Mouse (Mus musculus): Measurements from ENCODE around the gene Crtc3. TPM values are rescaled to one million over a fixed set of nuclear protein-coding genes. Genes with fewer than 3 reads are reported as not detected.

Gene Crtc3
- total and polyA plus RNA-seq, 2 experiments, result 3.0 to 12.9 TPM

DNA sequence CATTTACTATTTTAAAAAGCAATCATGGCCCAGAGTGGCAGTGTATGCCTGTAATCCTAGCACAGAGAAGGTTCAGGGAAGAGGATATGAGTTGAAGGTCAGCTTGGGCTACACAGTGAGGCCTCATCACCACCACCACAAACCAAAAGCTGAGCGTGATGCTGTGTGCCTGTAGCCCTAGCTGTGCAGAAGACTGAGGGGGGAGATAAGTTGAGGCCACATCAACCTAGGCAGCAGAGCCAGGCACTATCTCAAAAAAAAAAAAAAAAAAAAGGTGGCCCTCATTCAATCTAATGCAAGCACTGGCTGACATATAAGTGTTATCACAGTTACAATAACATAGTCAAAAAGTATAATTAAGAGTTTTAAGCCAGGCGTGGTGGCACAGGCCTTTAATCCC lies 30.4 kb upstream of the Crtc3 start:
- Histone ChIP-seq H3K4me3 (ENCODE audit: insufficient read depth, low read depth, low read length) (no peak overlapping the region), H3K4me1 (ENCODE audit: control insufficient read depth, insufficient read depth, low read length) (no peaks in the 10 kb centered on the region), H3K27ac (replicated peaks; ENCODE audit: insufficient read depth, low read depth, low read length) (no peak overlapping the region), H3K27me3 (ENCODE audit: control insufficient read depth, insufficient read depth, low read length) (no peaks in the 10 kb centered on the region), H3K9ac (ENCODE audit: low read depth, low read length) (no peak overlapping the region), H3K79me2 (ENCODE audit: control insufficient read depth, insufficient read depth, low read length) (no peaks in the 10 kb centered on the region), H3K36me3 (ENCODE audit: control insufficient read depth, insufficient read depth, low read length) (peaks cover 9% of the 10 kb centered on the region; the same call in 1 of the 2 replicates)
- DNase-seq (ENCODE audit: extremely low read depth, low read depth, low spot score), result no peak
- no peak for TF ChIP-seq POLR2A (IDR thresholded peaks at IDR 0.05; ENCODE audit: extremely low read depth, insufficient read depth, low read length)
- no peak for TF ChIP-seq CTCF (IDR thresholded peaks at IDR 0.05; ENCODE audit: low read depth, low read length)
- WGBS, result 93% methylated on average over 2 of the region's 2 CpGs

DNA sequence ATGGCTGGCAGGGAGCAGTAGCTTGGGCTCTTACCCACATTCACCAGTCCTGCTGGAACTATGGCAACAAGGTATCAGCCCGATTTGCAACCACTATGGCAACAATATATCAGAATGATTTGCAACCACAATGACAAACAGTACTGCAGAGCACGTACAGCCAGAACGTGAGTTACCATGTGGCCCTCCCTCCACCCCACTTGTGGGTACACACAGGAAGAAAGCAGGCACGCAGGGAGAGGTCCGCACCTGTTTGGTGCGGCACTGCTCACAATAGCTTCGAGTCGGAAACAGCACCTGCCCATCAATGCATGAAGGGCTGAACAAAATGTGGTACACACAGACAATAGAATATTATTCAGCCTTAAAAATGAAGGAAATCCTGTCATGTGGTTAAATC lies 29.8 kb upstream of the Crtc3 start:
- no peaks in the 10 kb centered on the region for H3K4me1 ChIP-seq (ENCODE audit: control insufficient read depth, insufficient read depth, low read length)
- no peak overlapping the region for H3K27ac ChIP-seq (replicated peaks; ENCODE audit: insufficient read depth, low read depth, low read length)
- TF ChIP-seq CTCF (IDR thresholded peaks at IDR 0.05; ENCODE audit: low read depth, low read length) (no peak), POLR2A (IDR thresholded peaks at IDR 0.05; ENCODE audit: extremely low read depth, insufficient read depth, low read length) (no peak)
- 92% methylated on average over 8 of the region's 8 CpGs for WGBS
- H3K36me3 ChIP-seq (ENCODE audit: control insufficient read depth, insufficient read depth, low read length), result peaks cover 9% of the 10 kb centered on the region; the same call in 1 of the 2 replicates
- H3K79me2 ChIP-seq (ENCODE audit: control insufficient read depth, insufficient read depth, low read length), result no peaks in the 10 kb centered on the region
- no peaks in the 10 kb centered on the region for H3K27me3 ChIP-seq (ENCODE audit: control insufficient read depth, insufficient read depth, low read length)
- no peak overlapping the region for H3K4me3 ChIP-seq (ENCODE audit: insufficient read depth, low read depth, low read length)
- no peak overlapping the region for H3K9ac ChIP-seq (ENCODE audit: low read depth, low read length)
- no peak for DNase-seq (ENCODE audit: extremely low read depth, low read depth, low spot score)

DNA sequence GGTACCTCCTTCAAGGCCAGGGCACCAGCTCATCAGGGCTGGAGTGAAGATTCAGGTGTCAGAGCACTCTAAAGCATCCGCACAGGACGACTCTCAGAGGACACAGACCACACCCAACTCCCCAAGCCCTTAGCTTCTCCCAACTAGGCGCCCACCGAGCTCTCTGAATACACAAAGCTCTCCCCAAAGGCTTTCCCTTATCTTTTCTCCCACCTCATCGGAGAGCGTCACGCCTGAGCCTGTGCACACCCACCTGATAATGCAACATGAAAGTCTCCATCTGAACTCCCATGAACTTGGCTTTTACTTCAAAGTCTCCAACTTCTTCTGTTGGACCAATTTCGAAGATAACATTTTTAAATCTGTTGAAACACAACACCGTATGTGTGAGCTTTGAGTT lies 28.1 kb upstream of the Crtc3 start:
- H3K4me3 ChIP-seq (ENCODE audit: insufficient read depth, low read depth, low read length), result no peak overlapping the region
- H3K27ac ChIP-seq (replicated peaks; ENCODE audit: insufficient read depth, low read depth, low read length), result no peak overlapping the region
- peaks cover 3% of the 10 kb centered on the region; the same call in 1 of the 2 replicates for H3K36me3 ChIP-seq (ENCODE audit: control insufficient read depth, insufficient read depth, low read length)
- no peaks in the 10 kb centered on the region for H3K4me1 ChIP-seq (ENCODE audit: control insufficient read depth, insufficient read depth, low read length)
- TF ChIP-seq POLR2A (IDR thresholded peaks at IDR 0.05; ENCODE audit: extremely low read depth, insufficient read depth, low read length) (no peak), CTCF (IDR thresholded peaks at IDR 0.05; ENCODE audit: low read depth, low read length) (no peak)
- no peak for DNase-seq (ENCODE audit: extremely low read depth, low read depth, low spot score)
- WGBS, result 90% methylated on average over 9 of the region's 9 CpGs
- no peak overlapping the region for H3K9ac ChIP-seq (ENCODE audit: low read depth, low read length)
- no peaks in the 10 kb centered on the region for H3K27me3 ChIP-seq (ENCODE audit: control insufficient read depth, insufficient read depth, low read length)
- H3K79me2 ChIP-seq (ENCODE audit: control insufficient read depth, insufficient read depth, low read length), result no peaks in the 10 kb centered on the region

DNA sequence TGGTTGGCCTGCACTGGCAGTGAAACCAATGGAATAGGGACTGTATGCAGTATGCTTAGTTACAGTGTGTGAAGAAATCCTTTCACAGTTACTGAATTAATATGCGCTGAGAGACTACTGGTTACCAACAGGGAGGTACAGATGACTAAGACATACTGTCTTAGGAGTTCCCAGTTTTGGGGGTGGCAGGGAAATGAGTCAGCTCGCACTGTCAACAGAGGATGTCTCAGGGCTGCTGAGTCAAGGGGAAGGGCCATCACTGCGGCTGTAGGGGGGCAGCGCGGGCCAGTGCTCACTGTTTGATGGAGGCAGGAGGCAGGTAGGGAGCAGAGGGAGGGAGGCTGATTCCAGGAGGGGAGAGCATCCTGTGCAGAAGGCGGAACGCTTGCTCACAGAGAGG lies 26.6 kb upstream of the Crtc3 start:
- H3K36me3 ChIP-seq (ENCODE audit: control insufficient read depth, insufficient read depth, low read length), result peaks cover 3% of the 10 kb centered on the region; the same call in 1 of the 2 replicates
- WGBS, result 92% methylated on average over 7 of the region's 7 CpGs
- no peaks in the 10 kb centered on the region for H3K27me3 ChIP-seq (ENCODE audit: control insufficient read depth, insufficient read depth, low read length)
- H3K79me2 ChIP-seq (ENCODE audit: control insufficient read depth, insufficient read depth, low read length), result no peaks in the 10 kb centered on the region
- TF ChIP-seq POLR2A (IDR thresholded peaks at IDR 0.05; ENCODE audit: extremely low read depth, insufficient read depth, low read length) (no peak), CTCF (IDR thresholded peaks at IDR 0.05; ENCODE audit: low read depth, low read length) (no peak)
- DNase-seq (ENCODE audit: extremely low read depth, low read depth, low spot score), result no peak
- H3K9ac ChIP-seq (ENCODE audit: low read depth, low read length), result no peak overlapping the region
- no peak overlapping the region for H3K4me3 ChIP-seq (ENCODE audit: insufficient read depth, low read depth, low read length)
- no peak overlapping the region for H3K27ac ChIP-seq (replicated peaks; ENCODE audit: insufficient read depth, low read depth, low read length)
- H3K4me1 ChIP-seq (ENCODE audit: control insufficient read depth, insufficient read depth, low read length), result no peaks in the 10 kb centered on the region

DNA sequence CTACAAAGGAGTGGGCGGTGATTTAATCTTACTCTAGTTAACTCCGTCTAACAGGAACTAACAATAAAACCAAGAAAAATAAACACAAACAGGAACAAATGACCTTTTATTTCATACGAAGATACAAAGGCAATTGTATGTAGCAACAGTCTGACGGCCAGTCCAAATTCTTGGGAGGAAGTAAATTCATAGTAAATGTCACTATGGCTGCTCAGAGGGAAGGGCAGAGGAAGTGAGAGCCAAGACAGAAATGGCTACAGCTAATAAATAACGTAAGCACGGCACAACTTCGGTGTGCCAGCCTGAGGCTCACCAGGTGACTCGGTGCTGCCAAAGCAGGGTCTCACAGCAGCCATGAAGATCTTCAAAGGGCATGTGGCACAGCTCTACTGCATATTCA lies 22.8 kb upstream of the Crtc3 start:
- Histone ChIP-seq H3K27ac (replicated peaks; ENCODE audit: insufficient read depth, low read depth, low read length) (no peak overlapping the region), H3K79me2 (ENCODE audit: control insufficient read depth, insufficient read depth, low read length) (no peaks in the 10 kb centered on the region), H3K4me3 (ENCODE audit: insufficient read depth, low read depth, low read length) (no peak overlapping the region), H3K36me3 (ENCODE audit: control insufficient read depth, insufficient read depth, low read length) (peaks cover 3% of the 10 kb centered on the region; the same call in 1 of the 2 replicates), H3K27me3 (ENCODE audit: control insufficient read depth, insufficient read depth, low read length) (no peaks in the 10 kb centered on the region), H3K9ac (ENCODE audit: low read depth, low read length) (no peak overlapping the region), H3K4me1 (ENCODE audit: control insufficient read depth, insufficient read depth, low read length) (no peaks in the 10 kb centered on the region)
- WGBS, result 79% methylated on average over 8 of the region's 8 CpGs
- TF ChIP-seq POLR2A (IDR thresholded peaks at IDR 0.05; ENCODE audit: extremely low read depth, insufficient read depth, low read length) (no peak), CTCF (IDR thresholded peaks at IDR 0.05; ENCODE audit: low read depth, low read length) (no peak)
- peak; percentile 9 for DNase-seq (ENCODE audit: extremely low read depth, low read depth, low spot score)

DNA sequence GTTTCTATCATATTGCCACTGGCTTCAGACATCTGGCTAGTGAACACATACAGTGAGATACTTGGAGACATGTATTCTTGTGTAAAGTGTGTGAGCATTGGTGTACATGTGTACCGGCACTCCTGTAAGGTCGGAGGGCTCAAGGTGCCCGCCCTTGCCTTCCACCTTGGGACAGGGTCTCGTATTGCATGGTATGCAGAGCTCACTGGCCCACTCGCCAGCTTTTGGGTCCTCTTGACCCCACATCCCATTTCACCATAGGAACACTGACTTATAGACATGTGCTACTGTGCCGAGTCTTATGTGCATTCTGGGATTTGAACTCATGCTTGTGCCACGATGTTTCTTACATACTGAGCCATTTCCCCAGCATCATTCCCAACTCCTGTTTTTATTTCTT lies 21.7 kb upstream of the Crtc3 start:
- no peaks in the 10 kb centered on the region for H3K4me1 ChIP-seq (ENCODE audit: control insufficient read depth, insufficient read depth, low read length)
- H3K4me3 ChIP-seq (ENCODE audit: insufficient read depth, low read depth, low read length), result no peak overlapping the region
- no peak for DNase-seq (ENCODE audit: extremely low read depth, low read depth, low spot score)
- H3K9ac ChIP-seq (ENCODE audit: low read depth, low read length), result no peak overlapping the region
- H3K27me3 ChIP-seq (ENCODE audit: control insufficient read depth, insufficient read depth, low read length), result no peaks in the 10 kb centered on the region
- no peak overlapping the region for H3K27ac ChIP-seq (replicated peaks; ENCODE audit: insufficient read depth, low read depth, low read length)
- no peaks in the 10 kb centered on the region for H3K79me2 ChIP-seq (ENCODE audit: control insufficient read depth, insufficient read depth, low read length)
- WGBS, result 95% methylated on average over 7 of the region's 7 CpGs
- H3K36me3 ChIP-seq (ENCODE audit: control insufficient read depth, insufficient read depth, low read length), result no peaks in the 10 kb centered on the region; the same call in 1 of the 2 replicates
- TF ChIP-seq CTCF (IDR thresholded peaks at IDR 0.05; ENCODE audit: low read depth, low read length) (no peak), POLR2A (IDR thresholded peaks at IDR 0.05; ENCODE audit: extremely low read depth, insufficient read depth, low read length) (no peak)

All from liver, adult 2 months (tissue).